Mouse (Mus musculus): ENCODE measurements around the gene Rnf168.
"Not testable (repeated sequence)": the region's sequence is repeated elsewhere in the genome, so short reads cannot be mapped to it uniquely, and the experiment has no call there.

GRCm38 (mm10) chr16:32299617-32300016, 22.4 kb downstream of the Rnf168 start:
- TF ChIP-seq MAFK (IDR thresholded peaks at IDR 0.05; ENCODE audit: insufficient read depth, low read depth, low read length); HCFC1 (IDR thresholded peaks at IDR 0.05; ENCODE audit: borderline replicate concordance, insufficient read depth, low read length); ZNF384 (IDR thresholded peaks at IDR 0.05; ENCODE audit: low read depth, low read length); CHD2 (IDR thresholded peaks at IDR 0.05; ENCODE audit: low read depth, low read length); ZC3H11A (IDR thresholded peaks at IDR 0.05; ENCODE audit: borderline replicate concordance, low read depth, low read length): not testable (repeated sequence)

Data from ES-E14 (cell line).